Mouse (Mus musculus): ENCODE results near the gene Plpp1. TPM values are rescaled to one million over a fixed set of nuclear protein-coding genes. Genes with fewer than 3 reads are reported as not detected.

Plpp1 gene
- polyA plus RNA-seq, 1 experiment from 2014 or later, result 42.6 TPM

- Histone ChIP-seq H3K36me3 (ENCODE audit: control insufficient read depth, insufficient read depth) (peaks cover 63% of the 10 kb centered on the region), H3K4me2 (ENCODE audit: low read depth, low read length) (no peak overlapping the region), H3K27ac (ENCODE audit: low read length) (no peak overlapping the region), H3K27me3 (ENCODE audit: control insufficient read depth, insufficient read depth, low read depth, low read length) (no peaks in the 10 kb centered on the region), H3K9ac (ENCODE audit: low read depth, low read length) (no peak overlapping the region), H3K4me1 (ENCODE audit: control insufficient read depth, low read depth, low read length) (peaks cover 10% of the 10 kb centered on the region), H3K9me3 (replicated peaks; ENCODE audit: control insufficient read depth, low read length) (no peaks in the 10 kb centered on the region), H3K4me3 (ENCODE audit: low read depth, low read length) (no peak overlapping the region)
- WGBS (ENCODE audit: insufficient replicate concordance), result 45% methylated on average over 17 of the region's 17 CpGs
- peak; percentile 91 for ATAC-seq (ENCODE audit: low read depth)
Observed at GRCm38 (mm10) chr13:112871500-112872266, 71.1 kb downstream of the Plpp1 start.

GRCm38 (mm10) chr13:112887234-112887633 lies 86.6 kb downstream of the Plpp1 start:
- WGBS (ENCODE audit: insufficient replicate concordance), result 87% methylated on average over 12 of the region's 12 CpGs
- no peak overlapping the region for H3K4me3 ChIP-seq (ENCODE audit: low read depth, low read length)
- no peaks in the 10 kb centered on the region for H3K27me3 ChIP-seq (ENCODE audit: control insufficient read depth, insufficient read depth, low read depth, low read length)
- peaks cover 36% of the 10 kb centered on the region for H3K36me3 ChIP-seq (ENCODE audit: control insufficient read depth, insufficient read depth)
- no peak for ATAC-seq (ENCODE audit: low read depth)
- H3K4me2 ChIP-seq (ENCODE audit: low read depth, low read length), result no peak overlapping the region
- H3K9ac ChIP-seq (ENCODE audit: low read depth, low read length), result no peak overlapping the region
- no peaks in the 10 kb centered on the region for H3K9me3 ChIP-seq (replicated peaks; ENCODE audit: control insufficient read depth, low read length)
- H3K27ac ChIP-seq (ENCODE audit: low read length), result no peak overlapping the region
- no peaks in the 10 kb centered on the region for H3K4me1 ChIP-seq (ENCODE audit: control insufficient read depth, low read depth, low read length)

- ATAC-seq (ENCODE audit: low read depth), result no peak
- H3K9ac ChIP-seq (ENCODE audit: low read depth, low read length), result no peak overlapping the region
- H3K4me3 ChIP-seq (ENCODE audit: low read depth, low read length), result no peak overlapping the region
- H3K4me1 ChIP-seq (ENCODE audit: control insufficient read depth, low read depth, low read length), result no peaks in the 10 kb centered on the region
- H3K27me3 ChIP-seq (ENCODE audit: control insufficient read depth, insufficient read depth, low read depth, low read length), result no peaks in the 10 kb centered on the region
- H3K9me3 ChIP-seq (replicated peaks; ENCODE audit: control insufficient read depth, low read length), result no peaks in the 10 kb centered on the region
- H3K4me2 ChIP-seq (ENCODE audit: low read depth, low read length), result no peak overlapping the region
- 87% methylated on average over 3 of the region's 3 CpGs for WGBS (ENCODE audit: insufficient replicate concordance)
- H3K27ac ChIP-seq (ENCODE audit: low read length), result no peak overlapping the region
- H3K36me3 ChIP-seq (ENCODE audit: control insufficient read depth, insufficient read depth), result peaks cover 42% of the 10 kb centered on the region
Observed at GRCm38 (mm10) chr13:112902176-112902575, 101.6 kb downstream of the Plpp1 start.

- ATAC-seq (ENCODE audit: low read depth), result no peak
- no peak overlapping the region for H3K9ac ChIP-seq (ENCODE audit: low read depth, low read length)
- no peaks in the 10 kb centered on the region for H3K9me3 ChIP-seq (replicated peaks; ENCODE audit: control insufficient read depth, low read length)
- peaks cover 20% of the 10 kb centered on the region for H3K36me3 ChIP-seq (ENCODE audit: control insufficient read depth, insufficient read depth)
- WGBS (ENCODE audit: insufficient replicate concordance), result 52% methylated on average over 4 of the region's 4 CpGs
- no peaks in the 10 kb centered on the region for H3K27me3 ChIP-seq (ENCODE audit: control insufficient read depth, insufficient read depth, low read depth, low read length)
- H3K4me2 ChIP-seq (ENCODE audit: low read depth, low read length), result no peak overlapping the region
- H3K4me3 ChIP-seq (ENCODE audit: low read depth, low read length), result no peak overlapping the region
- H3K4me1 ChIP-seq (ENCODE audit: control insufficient read depth, low read depth, low read length), result no peaks in the 10 kb centered on the region
- H3K27ac ChIP-seq (ENCODE audit: low read length), result no peak overlapping the region
Observed at GRCm38 (mm10) chr13:112909663-112910062, 109.1 kb downstream of the Plpp1 start.

GRCm38 (mm10) chr13:112910434-112910833 lies 109.8 kb downstream of the Plpp1 start:
- H3K27me3 ChIP-seq (ENCODE audit: control insufficient read depth, insufficient read depth, low read depth, low read length), result no peaks in the 10 kb centered on the region
- 78% methylated on average over 4 of the region's 4 CpGs for WGBS (ENCODE audit: insufficient replicate concordance)
- H3K4me1 ChIP-seq (ENCODE audit: control insufficient read depth, low read depth, low read length), result no peaks in the 10 kb centered on the region
- H3K4me3 ChIP-seq (ENCODE audit: low read depth, low read length), result no peak overlapping the region
- no peak for ATAC-seq (ENCODE audit: low read depth)
- H3K9me3 ChIP-seq (replicated peaks; ENCODE audit: control insufficient read depth, low read length), result no peaks in the 10 kb centered on the region
- no peak overlapping the region for H3K9ac ChIP-seq (ENCODE audit: low read depth, low read length)
- no peak overlapping the region for H3K27ac ChIP-seq (ENCODE audit: low read length)
- peaks cover 16% of the 10 kb centered on the region for H3K36me3 ChIP-seq (ENCODE audit: control insufficient read depth, insufficient read depth)
- no peak overlapping the region for H3K4me2 ChIP-seq (ENCODE audit: low read depth, low read length)

Other genes with a start within 250 kb of the Plpp1 start
- gene Il31ra, start 206.4 kb upstream of the Plpp1 start, polyA plus RNA-seq (2015; fragmentation: Nextera tagmentation; extraction: Ambion mirVana), result 0.04 and 0.07 TPM in 2 replicates
- 0.14 and 0.22 TPM in 2 replicates for gene Ddx4, start 148.3 kb upstream of the Plpp1 start, polyA plus RNA-seq (2015; fragmentation: Nextera tagmentation; extraction: Ambion mirVana)
- 14.6 and 16.5 TPM in 2 replicates for gene Slc38a9, start 140.0 kb upstream of the Plpp1 start, polyA plus RNA-seq (2015; fragmentation: Nextera tagmentation; extraction: Ambion mirVana)
- gene Mtrex, start 126.6 kb downstream of the Plpp1 start, polyA plus RNA-seq (2015; fragmentation: Nextera tagmentation; extraction: Ambion mirVana), result 29.5 and 31.9 TPM in 2 replicates
- gene Dhx29, start 126.7 kb downstream of the Plpp1 start, polyA plus RNA-seq (2015; fragmentation: Nextera tagmentation; extraction: Ambion mirVana), result 4.2 and 4.9 TPM in 2 replicates
- 0.19 and 0.34 TPM in 2 replicates for gene Ccno, start 187.0 kb downstream of the Plpp1 start, polyA plus RNA-seq (2015; fragmentation: Nextera tagmentation; extraction: Ambion mirVana)
- gene Mcidas, start 193.1 kb downstream of the Plpp1 start, polyA plus RNA-seq (2015; fragmentation: Nextera tagmentation; extraction: Ambion mirVana), result not detected in 2 replicates
- gene Cdc20b, start 234.3 kb downstream of the Plpp1 start, polyA plus RNA-seq (2015; fragmentation: Nextera tagmentation; extraction: Ambion mirVana), result not detected in 2 replicates
- 4.4 and 6.3 TPM in 2 replicates for gene Gpx8, start 245.6 kb downstream of the Plpp1 start, polyA plus RNA-seq (2015; fragmentation: Nextera tagmentation; extraction: Ambion mirVana)